Mouse (Mus musculus) olfactory bulb, adult 2 months (tissue): ENCODE data around the gene Afdn.

Experiments
- CTCF ChIP-seq: fragments of 200-500 bp; IDR thresholded peaks from 2 replicates; pipeline ENCODE4 v1.5.1; 2012; ENCODE audit warnings: low read depth, mild to moderate bottlenecking, low read length, moderate library complexity; ENCODE audit not compliant: insufficient read depth
- POLR2A ChIP-seq: fragments of 200-500 bp; IDR thresholded peaks from 2 replicates; pipeline ENCODE4 v1.6.1; 2012; ENCODE audit warnings: mild to moderate bottlenecking, low read depth, low read length, moderate library complexity; ENCODE audit not compliant: insufficient read depth

DNA sequence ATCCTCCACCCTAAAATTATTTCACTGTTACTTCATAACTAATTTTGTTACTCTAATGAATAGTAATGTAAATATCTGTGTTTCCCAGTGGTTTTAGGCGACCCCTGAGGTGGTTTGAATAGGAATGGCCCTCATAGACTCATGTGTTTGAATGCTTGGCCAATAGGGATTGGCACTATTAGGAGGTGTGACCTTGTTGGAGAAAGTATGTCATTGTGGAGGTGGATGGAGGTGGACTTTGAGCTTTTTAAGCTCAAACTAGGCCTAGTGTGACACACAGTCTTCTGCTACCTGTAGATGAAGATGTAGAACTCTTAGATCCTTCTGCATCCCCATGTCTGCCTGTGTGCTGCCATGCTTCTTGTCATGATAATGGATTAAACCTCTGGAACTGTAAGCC, 37.4 kb downstream of the Afdn start:
- TF ChIP-seq CTCF, result no peak
- no peak for TF ChIP-seq POLR2A
